Mouse (Mus musculus) liver, adult 2 months (tissue): ENCODE measurements at regions not wholly inside any gene's neighbourhood (a gene's known extent, or its start where the extent isn't known, plus 50 kb on each side); places are given as distances from the start of the nearest gene placed in this dataset.

Experiments used
- CTCF ChIP-seq: fragments of 200-500 bp; IDR thresholded peaks from 2 replicates; pipeline ENCODE4 v1.5.1; 2011; ENCODE audit warnings: low read depth, low read length, control low read depth
- POLR2A ChIP-seq: fragments of 200-500 bp; IDR thresholded peaks from 2 replicates; pipeline ENCODE4 v1.6.1; 2011; ENCODE audit warnings: low read length, control low read depth; ENCODE audit not compliant: insufficient read depth; ENCODE audit errors: extremely low read depth

DNA sequence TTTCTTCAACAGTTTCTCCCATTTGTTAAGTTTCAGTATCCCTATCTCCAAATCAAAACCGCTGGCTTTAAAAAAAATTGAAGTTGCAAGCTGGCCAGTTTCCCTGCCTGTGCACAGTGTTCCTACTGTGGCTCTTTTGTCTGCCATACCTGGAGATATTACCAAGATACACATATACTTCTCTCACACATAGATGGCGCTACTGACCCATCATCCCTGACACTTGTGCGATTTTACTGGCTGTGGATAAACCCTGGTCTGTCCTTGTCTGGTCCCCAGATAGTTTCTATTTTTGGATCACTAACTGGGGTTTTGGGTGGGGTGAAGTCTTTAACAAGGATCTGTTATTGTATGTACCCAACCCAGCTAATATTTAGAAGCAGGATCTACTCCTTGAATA, 541.8 kb downstream of the Bckdhb start:
- TF ChIP-seq POLR2A = no peak
- TF ChIP-seq CTCF = 0 out of 2 replicates have a peak, but pooled peaks have one; percentile 36
